Mouse (Mus musculus): ENCODE measurements around the gene Slit1.

Gene Slit1

DNA sequence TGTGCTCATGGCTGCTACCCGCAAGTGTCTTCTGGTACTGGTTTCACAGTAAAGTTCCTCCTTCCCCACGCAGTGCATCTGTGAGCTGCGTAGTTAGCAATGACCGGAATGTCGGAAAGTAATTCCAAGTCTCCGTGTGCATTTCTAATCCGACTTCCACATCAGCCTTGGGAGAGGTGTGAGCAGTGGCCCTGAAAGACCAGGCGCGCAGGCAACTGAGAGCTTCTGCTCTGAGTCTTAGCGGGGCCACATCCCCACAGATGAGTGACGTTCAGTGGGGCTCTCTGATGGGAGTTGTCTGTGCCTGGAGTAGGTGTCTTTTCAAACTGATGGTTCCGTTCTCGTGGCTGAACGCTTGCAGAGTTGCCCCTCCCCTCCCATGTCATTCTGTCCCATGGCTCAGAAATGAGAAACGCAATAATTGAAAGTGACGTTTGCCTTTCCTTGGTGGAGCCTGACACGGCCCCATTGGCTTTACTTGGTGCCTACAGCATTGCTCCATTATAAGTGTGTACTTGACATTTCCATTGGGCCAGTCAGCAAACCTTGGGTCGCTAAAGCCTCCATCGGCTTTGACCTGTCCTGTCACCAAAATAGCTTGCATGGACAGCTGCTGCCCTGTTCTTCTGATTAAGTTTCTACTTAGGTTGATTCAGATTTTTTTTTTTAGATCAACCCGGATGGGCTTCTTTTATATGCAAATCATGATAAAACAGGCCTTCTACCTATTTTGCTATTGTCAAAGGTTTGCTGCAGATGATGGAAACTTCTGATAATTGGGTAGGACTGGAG, 155.8 kb downstream of the Slit1 start:
- no peak for DNase-seq

DNA sequence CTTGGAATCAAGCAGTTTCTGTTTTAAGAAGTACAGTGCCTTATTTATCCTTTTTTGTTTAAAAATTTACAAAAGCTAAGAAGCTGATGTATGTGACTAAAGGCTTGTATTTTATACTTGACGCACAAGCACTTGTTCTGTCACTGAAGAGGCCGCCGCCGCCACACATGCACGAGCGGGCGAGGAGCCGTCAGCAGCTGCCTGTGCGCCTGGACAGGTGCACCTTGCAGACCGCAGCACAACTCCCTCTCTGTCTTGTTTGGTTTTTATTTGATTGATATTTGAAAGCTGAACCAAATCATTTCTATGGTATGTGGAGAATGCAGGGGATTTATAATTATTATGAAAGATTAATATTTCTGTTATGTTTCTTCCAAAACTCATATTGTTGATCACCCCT, 156.7 kb downstream of the Slit1 start:
- no peak for DNase-seq

DNA sequence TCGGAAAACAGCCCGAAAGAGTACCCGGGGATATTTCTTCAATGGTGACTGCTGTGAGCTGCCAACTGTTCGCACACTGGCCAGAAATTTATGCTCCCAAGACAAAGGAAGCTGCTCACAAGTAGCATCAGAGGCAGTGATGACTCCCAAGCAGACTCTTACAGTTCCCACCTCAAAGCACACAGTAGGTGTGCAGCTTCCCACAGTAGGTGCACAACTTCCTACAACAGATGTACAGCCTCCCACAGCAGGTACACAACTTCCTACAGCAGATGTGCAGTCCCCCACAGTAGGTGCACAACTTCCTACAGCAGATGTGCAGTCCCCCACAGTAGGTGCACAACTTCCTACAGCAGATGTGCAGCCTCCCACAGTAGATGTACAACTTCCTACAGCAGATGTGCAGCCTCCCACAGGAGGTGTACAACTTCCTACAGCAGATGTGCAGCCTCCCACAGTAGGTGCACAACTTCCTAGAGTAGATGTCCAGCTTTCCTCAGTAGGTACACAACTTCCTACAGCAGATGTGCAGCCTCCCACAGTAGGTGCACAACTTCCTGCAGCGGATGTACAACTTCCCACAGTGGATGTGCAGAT, 160.4 kb downstream of the Slit1 start:
- no peak for DNase-seq

DNA sequence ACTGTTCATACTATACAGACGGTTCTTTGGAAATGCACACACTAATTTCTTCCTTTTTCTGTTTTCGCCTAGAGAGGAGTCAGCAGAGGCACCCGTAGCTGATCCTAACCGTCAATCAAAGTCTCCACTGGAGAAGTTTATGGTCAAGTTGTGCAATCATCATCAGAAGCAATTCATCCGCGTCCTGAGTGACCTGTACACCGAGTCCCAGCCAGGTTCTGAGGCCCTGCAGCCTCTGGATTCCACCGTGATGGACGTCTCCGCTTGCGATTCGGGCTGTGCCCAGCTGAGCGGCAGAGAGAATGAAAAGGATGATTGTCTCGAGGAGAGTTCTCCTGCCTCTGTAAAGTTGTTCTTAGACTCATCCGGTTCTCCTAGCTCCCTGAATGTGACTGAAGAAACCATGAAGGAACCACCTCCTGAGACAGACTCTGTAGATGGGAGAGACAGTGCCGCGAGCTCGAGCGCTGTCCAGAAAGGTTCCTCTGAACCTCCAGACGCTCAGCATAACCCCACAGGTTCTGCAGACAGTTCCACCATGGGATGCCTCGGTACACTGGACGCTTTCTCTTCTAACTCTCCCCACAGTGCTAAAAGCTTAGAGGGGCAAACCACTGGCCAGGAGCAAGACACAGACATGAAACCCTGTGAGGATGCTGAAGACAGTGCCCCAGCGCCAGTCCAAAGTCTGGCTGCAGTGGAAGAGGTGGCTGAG, 161.6 kb downstream of the Slit1 start, which contains the start of gene Gm340:
Gene Gm340 (plus strand): TSS at position 665 of the 715 bp plus-strand sequence.
- no peak for DNase-seq

DNA sequence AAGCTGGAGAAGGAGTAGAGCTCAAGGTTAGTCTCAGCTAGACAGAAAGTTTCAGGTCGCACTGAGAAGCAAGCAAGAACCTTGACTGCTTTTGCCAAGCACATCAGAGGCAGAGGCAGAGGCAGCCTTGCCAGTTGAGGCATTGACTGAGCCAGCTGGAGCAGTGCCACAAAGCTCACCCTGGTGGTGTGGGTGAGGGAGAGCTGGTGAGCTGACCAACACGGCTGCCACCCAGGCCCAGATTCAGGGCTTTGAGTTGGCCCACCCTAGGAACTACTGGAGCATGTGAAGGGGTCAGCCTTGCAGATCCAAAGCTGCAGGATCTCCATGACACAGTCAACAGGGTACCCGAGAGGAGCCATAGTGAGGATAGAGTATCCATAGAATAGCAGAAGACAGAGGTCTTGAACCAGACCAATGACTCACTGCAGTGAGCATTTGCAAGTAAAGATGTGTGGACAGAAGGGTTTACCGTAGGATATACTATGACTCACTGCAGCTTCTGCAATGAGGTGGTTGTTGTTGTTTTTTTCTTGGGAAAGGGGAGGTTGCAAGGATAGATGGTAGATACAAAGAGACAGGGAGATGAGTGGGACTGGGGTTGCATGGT, 164.0 kb downstream of the Slit1 start:
- DNase-seq, result peak; percentile 50 to 70

DNA sequence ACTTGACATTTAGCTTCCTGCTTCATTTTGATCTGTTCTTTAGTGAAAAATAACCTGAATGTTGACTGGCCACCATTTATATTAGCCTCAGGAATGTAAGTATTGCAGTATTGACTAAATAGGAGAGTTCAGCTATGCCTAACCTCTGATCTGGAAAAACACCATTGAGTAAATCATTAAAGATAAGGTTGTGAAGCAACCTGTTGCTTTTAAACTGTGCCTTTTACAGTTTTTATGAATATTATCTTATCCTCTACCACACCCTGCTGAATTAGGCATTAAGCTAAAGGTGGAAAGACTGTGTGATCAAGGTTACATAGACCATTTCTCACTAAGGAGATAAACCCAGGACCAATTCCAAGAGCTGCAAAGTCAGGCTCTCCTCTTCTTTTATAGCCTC, 165.9 kb downstream of the Slit1 start:
- peak in 1 of 2 experiments; percentile 11 for DNase-seq

DNA sequence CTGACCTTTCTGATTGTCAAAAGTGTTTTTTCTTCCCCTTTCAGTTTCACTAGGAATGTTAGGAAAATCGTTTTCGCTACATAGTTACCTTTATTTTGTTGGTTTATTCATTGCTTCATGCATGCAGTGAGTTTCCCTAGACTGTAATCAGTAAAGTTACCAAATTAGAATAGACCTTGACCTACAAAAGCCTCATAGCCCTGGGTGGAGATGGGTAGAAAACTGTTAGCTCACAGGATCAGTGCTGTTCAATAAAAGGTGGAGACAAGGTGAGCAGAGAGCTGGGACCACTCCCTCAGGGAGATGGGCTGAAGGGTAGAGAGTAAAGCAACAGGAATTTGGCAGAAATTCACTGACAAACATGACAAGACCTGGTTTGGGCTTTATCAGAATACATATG, 169.8 kb downstream of the Slit1 start:
- DNase-seq, result no peak

DNA sequence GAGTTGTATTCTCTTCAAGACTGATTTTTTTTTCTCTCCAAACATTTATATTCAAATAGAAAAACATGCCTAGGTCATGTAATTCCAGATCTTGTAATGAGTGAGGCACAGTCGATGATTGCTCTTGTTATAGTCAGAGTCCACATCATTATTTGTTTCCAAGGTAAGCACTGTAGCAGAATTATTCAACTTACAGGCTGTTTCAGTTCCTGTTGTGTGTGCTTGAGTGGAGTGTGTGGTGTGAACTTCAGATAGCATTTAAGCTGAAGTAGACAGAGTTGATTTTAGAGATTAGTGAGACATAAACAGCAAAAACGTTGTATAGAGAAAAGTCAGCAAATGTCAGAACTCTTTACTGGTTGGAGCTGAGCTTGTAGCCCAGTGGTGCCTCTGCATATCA, 174.7 kb downstream of the Slit1 start:
- no peak for DNase-seq

DNA sequence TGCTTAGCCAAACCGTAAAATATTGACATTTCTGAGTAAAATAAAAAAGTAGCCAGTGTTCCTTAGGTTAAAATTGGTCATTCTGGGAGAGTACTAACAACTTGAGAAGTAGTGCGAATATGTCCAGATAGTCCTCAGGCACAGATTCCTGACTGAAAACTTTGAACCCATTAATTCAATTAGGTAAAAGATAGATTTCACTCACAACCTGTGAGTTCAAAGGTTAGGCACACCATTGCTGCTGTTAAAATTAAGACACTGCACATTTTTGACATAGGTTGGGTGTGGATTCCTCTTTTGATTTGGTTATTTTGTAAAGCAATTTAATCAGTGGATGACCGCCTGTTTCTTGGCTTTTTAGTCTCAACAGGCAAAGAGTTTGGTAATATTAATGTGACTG, 182.6 kb downstream of the Slit1 start:
- DNase-seq, result peak in 1 of 2 experiments; percentile 34

DNA sequence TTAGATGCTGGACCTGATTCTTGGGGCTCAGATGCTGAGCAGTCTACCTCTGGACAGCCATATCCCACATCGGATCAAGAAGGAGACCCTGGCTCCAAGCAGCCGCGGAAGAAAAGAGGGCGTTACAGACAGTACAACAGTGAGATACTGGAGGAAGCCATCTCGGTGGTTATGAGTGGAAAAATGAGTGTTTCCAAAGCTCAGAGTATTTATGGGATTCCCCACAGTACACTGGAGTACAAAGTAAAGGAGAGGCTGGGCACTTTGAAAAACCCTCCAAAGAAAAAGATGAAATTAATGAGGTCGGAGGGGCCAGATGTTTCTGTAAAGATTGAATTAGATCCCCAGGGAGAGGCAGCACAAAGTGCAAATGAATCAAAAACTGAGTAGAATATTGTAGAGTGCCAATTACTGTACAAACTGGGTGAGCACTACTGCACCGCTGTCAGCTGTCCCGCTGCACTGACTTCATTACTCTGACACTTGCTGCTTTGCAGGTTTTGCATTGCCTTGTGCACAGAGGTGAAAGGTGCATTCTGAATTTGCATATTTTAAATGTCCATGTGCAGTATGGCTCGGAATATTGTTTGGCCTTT, 184.5 kb downstream of the Slit1 start:
- no peak for DNase-seq

DNA sequence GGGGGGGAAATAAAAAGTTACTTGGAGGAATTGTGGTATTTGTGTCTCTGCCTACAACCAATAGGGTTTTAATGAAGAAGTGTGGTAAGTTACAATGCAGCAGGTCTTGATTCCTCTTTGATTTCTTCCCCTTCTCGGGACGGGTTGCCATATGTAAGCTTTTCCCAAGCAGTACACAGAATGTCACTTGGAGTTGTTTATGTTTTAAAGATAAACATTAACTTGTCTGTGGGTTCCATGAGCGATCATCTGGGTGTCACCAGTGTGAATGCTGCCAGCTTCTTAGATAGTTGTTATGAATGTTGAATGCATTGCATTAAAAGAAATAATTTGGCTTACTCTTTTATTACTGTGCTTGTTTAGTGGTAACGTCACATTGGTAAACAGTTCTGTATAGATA, 186.0 kb downstream of the Slit1 start:
- no peak for DNase-seq

DNA sequence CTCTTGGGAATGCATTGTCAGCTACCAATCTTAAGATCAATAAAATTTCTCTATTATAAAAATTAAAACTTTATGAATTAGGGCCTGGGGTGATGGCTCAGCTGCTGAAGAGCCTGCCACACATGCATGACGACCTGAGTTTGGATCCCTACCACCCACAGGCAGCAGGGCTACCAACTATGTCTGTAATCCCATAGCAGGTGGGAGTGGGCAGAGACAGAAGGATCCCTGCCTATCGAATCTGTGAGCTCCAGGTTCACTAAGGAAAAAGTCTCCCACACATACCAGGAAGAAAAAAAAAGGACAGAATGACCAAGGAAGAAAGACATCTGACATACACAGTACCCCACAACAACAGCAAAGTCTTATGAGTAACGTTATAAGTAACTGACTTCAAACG, 186.5 kb downstream of the Slit1 start:
- no peak for DNase-seq

Measured in kidney, adult 8-10 months (tissue).